Mouse (Mus musculus) hindbrain, embryonic 12.5 days (tissue): ENCODE measurements around the gene Olfr584. TPM values are rescaled to one million over a fixed set of nuclear protein-coding genes. Genes with fewer than 3 reads are reported as not detected.

Source experiments
- ATAC-seq: fragments of 200-750 bp; cut with Nextera tagmentation; 2 replicates; pipeline ENCODE4 v1.8.0; 2017; ENCODE audit warnings: moderate TSS enrichment; ENCODE audit not compliant: low FRiP score
- H3K27ac ChIP-seq: fragments of 300-500 bp; sonication (generic); 2 replicates; pipeline ENCODE4 v1.5.1; 2016; ENCODE audit warnings: mild to moderate bottlenecking
- H3K27me3 ChIP-seq: fragments of 300-500 bp; sonication (generic); 2 replicates; pipeline ENCODE4 v1.6.1; 2016; ENCODE audit warnings: mild to moderate bottlenecking
- H3K36me3 ChIP-seq: fragments of 300-500 bp; sonication (generic); 2 replicates; pipeline ENCODE4 v1.6.1; 2016; ENCODE audit warnings: mild to moderate bottlenecking
- H3K4me1 ChIP-seq: fragments of 300-500 bp; sonication (generic); 2 replicates; pipeline ENCODE4 v1.6.1; 2016
- H3K4me2 ChIP-seq: fragments of 300-500 bp; sonication (generic); replicated peaks from 2 replicates; pipeline ENCODE4 v1.6.1; 2016; ENCODE audit warnings: mild to moderate bottlenecking
- H3K4me3 ChIP-seq: fragments of 300-500 bp; sonication (generic); 2 replicates; pipeline ENCODE4 v1.5.1; 2016; ENCODE audit warnings: mild to moderate bottlenecking
- H3K9ac ChIP-seq: fragments of 300-500 bp; sonication (generic); 2 replicates; pipeline ENCODE4 v1.6.1; 2016; ENCODE audit warnings: mild to moderate bottlenecking, moderate library complexity
- H3K9me3 ChIP-seq: fragments of 300-500 bp; sonication (generic); replicated peaks from 2 replicates; pipeline ENCODE4 v1.6.1; 2016; ENCODE audit warnings: mild to moderate bottlenecking
- WGBS: fragments of 180-500 bp; shearing (Covaris S2); methylation state at CpG from one replicate; pipeline ENCODE4 v1.1.7; 2016; 5-methylcytosine and 5-hydroxymethylcytosine counted together
- polyA plus RNA-seq: library from polyadenylated mRNA; unstranded; fragments of >200 nt; fragmentation: Nextera tagmentation; extraction: Ambion mirVana; gene quantifications from 2 replicates; pipeline ENCODE4 v1.2.1, GENCODE M21; 2016

The Olfr584 gene
- polyA plus RNA-seq = not detected in 2 replicates

DNA sequence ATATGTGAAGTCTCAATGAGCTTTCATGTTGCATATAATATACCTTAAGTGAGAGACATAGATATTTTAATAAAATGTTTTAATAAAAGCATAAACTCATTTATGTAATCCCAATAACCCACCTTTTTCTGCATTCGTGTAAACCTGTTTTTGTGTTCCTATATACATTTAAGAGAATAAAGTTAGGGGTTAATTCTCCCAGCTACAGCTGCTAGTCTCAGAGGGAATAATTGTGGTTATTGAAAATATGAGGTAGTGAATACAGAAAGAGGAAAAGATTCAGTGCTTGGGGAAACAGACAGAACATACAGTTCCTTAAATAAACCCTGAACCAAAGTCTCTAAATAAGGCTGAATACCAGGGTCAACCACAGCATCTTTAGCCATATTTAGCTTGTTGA lies at the start of gene Olfr584:
Olfr584 (plus strand) TSS at position 301 of the 400 bp plus-strand sequence.
- no peak within 1 kb of the TSS for H3K4me3 ChIP-seq

GRCm38 (mm10) chr7:103037724-103038123 lies 44.0 kb upstream of the Olfr584 start, which contains the start of gene Olfr582:
Gene Olfr582 (plus strand): TSS chr7:103038024.
- Histone ChIP-seq H3K4me2 (no peak within 1 kb of the TSS), H3K4me3 (no peak within 1 kb of the TSS), H3K27me3 (no peaks in the 10 kb centered on the region), H3K27ac (no peak within 1 kb of the TSS), H3K9me3 (no peaks in the 10 kb centered on the region), H3K36me3 (no peaks in the 10 kb centered on the region), H3K4me1 (no peaks in the 10 kb centered on the region), H3K9ac (no peak within 1 kb of the TSS)
- no peak for ATAC-seq

More for the DNA sequence above, at the start of gene Olfr584:
- H3K9ac ChIP-seq = no peak within 1 kb of the TSS
- no peak within 1 kb of the TSS for H3K27ac ChIP-seq
- H3K27me3 ChIP-seq = no peaks in the 10 kb centered on the region
- no peaks in the 10 kb centered on the region for H3K36me3 ChIP-seq
- 74% methylated on average over 1 of the region's 1 CpGs for WGBS
- H3K4me2 ChIP-seq = no peak within 1 kb of the TSS
- no peak for ATAC-seq
- H3K4me1 ChIP-seq = no peaks in the 10 kb centered on the region
- peaks cover 11% of the 10 kb centered on the region for H3K9me3 ChIP-seq

- no peak for ATAC-seq
- no peaks in the 10 kb centered on the region for H3K27me3 ChIP-seq
- 88% methylated on average over 1 of the region's 1 CpGs for WGBS
- no peaks in the 10 kb centered on the region for H3K9me3 ChIP-seq
- no peak within 1 kb of the TSS for H3K9ac ChIP-seq
- H3K36me3 ChIP-seq = no peaks in the 10 kb centered on the region
- no peak within 1 kb of the TSS for H3K4me3 ChIP-seq
- no peak within 1 kb of the TSS for H3K27ac ChIP-seq
- H3K4me2 ChIP-seq = no peak within 1 kb of the TSS
- no peaks in the 10 kb centered on the region for H3K4me1 ChIP-seq
Observed at GRCm38 (mm10) chr7:103051000-103051399, 30.7 kb upstream of the Olfr584 start, which contains the start of gene Olfr583. Gene Olfr583 (plus strand): TSS chr7:103051300.

DNA sequence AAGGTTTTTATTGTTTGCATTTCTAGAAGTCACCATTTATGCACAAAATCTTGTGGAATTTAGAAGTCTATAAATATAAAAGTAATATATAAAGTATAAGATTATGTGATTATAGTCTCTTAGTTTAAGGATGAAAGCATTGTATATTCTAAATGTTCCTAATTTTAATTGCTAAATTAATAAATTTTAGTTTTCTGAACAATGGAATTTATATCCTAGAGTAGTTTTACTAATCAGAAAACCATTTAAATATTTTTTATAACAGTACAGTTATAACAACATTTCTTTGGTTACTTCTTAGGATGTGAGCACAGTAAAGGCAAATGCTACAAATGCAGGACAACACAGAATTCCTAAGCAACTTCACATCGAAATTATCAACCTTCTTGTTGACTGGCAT lies 15.7 kb downstream of the Olfr584 start, which contains the start of gene Olfr585:
Olfr585 (plus strand) TSS at position 301 of the 400 bp plus-strand sequence.
- Histone ChIP-seq H3K9ac (no peak within 1 kb of the TSS), H3K36me3 (no peaks in the 10 kb centered on the region), H3K4me3 (no peak within 1 kb of the TSS), H3K4me2 (no peak within 1 kb of the TSS), H3K27me3 (no peaks in the 10 kb centered on the region), H3K27ac (no peak within 1 kb of the TSS), H3K9me3 (no peaks in the 10 kb centered on the region), H3K4me1 (no peaks in the 10 kb centered on the region)
- 93% methylated on average over 1 of the region's 1 CpGs for WGBS
- no peak for ATAC-seq

GRCm38 (mm10) chr7:103119406-103119805 lies 37.7 kb downstream of the Olfr584 start:
- H3K4me1 ChIP-seq = no peaks in the 10 kb centered on the region
- ATAC-seq = no peak
- WGBS = 50% methylated on average over 3 of the region's 3 CpGs
- H3K27ac ChIP-seq = no peak overlapping the region
- H3K27me3 ChIP-seq = no peaks in the 10 kb centered on the region
- no peak overlapping the region for H3K4me3 ChIP-seq
- H3K9me3 ChIP-seq = no peaks in the 10 kb centered on the region
- H3K4me2 ChIP-seq = no peak overlapping the region
- no peaks in the 10 kb centered on the region for H3K36me3 ChIP-seq
- no peak overlapping the region for H3K9ac ChIP-seq

GRCm38 (mm10) chr7:103125538-103125937 lies 43.9 kb downstream of the Olfr584 start, which contains the start of gene Olfr586:
Gene Olfr586 (minus strand): TSS chr7:103125638.
- Histone ChIP-seq H3K9me3 (no peaks in the 10 kb centered on the region), H3K4me1 (no peaks in the 10 kb centered on the region), H3K27ac (no peak within 1 kb of the TSS), H3K36me3 (no peaks in the 10 kb centered on the region), H3K4me2 (no peak within 1 kb of the TSS), H3K4me3 (no peak within 1 kb of the TSS), H3K9ac (no peak within 1 kb of the TSS), H3K27me3 (no peaks in the 10 kb centered on the region)
- no peak for ATAC-seq
- WGBS = 91% methylated on average over 3 of the region's 3 CpGs

Other genes starting within 250 kb of the Olfr584 start
- not detected in 2 replicates for gene Olfr566, start 223.1 kb upstream of the Olfr584 start, polyA plus RNA-seq
- not detected in 2 replicates for gene Olfr568, start 204.8 kb upstream of the Olfr584 start, polyA plus RNA-seq
- gene Olfr569, start 191.0 kb upstream of the Olfr584 start, polyA plus RNA-seq = not detected in 2 replicates
- gene Olfr570, start 187.3 kb upstream of the Olfr584 start, polyA plus RNA-seq = not detected in 2 replicates
- not detected in 2 replicates for gene Olfr571, start 164.3 kb upstream of the Olfr584 start, polyA plus RNA-seq
- gene Olfr572, start 157.5 kb upstream of the Olfr584 start, polyA plus RNA-seq = not detected in 2 replicates
- gene Olfr573-ps1, start 139.3 kb upstream of the Olfr584 start, polyA plus RNA-seq = not detected in 2 replicates
- not detected in 2 replicates for gene Olfr574, start 133.4 kb upstream of the Olfr584 start, polyA plus RNA-seq
- not detected in 2 replicates for gene Olfr575, start 123.1 kb upstream of the Olfr584 start, polyA plus RNA-seq
- gene Olfr576, start 119.2 kb upstream of the Olfr584 start, polyA plus RNA-seq = not detected in 2 replicates
- gene Olfr577, start 105.9 kb upstream of the Olfr584 start, polyA plus RNA-seq = not detected in 2 replicates
- not detected in 2 replicates for gene Olfr578, start 92.6 kb upstream of the Olfr584 start, polyA plus RNA-seq
- not detected in 2 replicates for gene Olfr582, start 43.9 kb upstream of the Olfr584 start, polyA plus RNA-seq
- not detected in 2 replicates for gene Olfr583, start 30.6 kb upstream of the Olfr584 start, polyA plus RNA-seq
- gene Olfr585, start 15.8 kb downstream of the Olfr584 start, polyA plus RNA-seq = not detected in 2 replicates
- not detected in 2 replicates for gene Olfr586, start 43.8 kb downstream of the Olfr584 start, polyA plus RNA-seq
- gene Olfr588-ps1, start 59.0 kb downstream of the Olfr584 start, polyA plus RNA-seq = not detected in 2 replicates
- not detected in 2 replicates for gene Olfr589, start 74.5 kb downstream of the Olfr584 start, polyA plus RNA-seq
- not detected in 2 replicates for gene Olfr591, start 96.5 kb downstream of the Olfr584 start, polyA plus RNA-seq
- not detected in 2 replicates for gene Olfr592, start 102.9 kb downstream of the Olfr584 start, polyA plus RNA-seq
- not detected in 2 replicates for gene Olfr593, start 130.0 kb downstream of the Olfr584 start, polyA plus RNA-seq
- not detected in 2 replicates for gene Olfr594, start 135.1 kb downstream of the Olfr584 start, polyA plus RNA-seq
- not detected in 2 replicates for gene Usp17ld, start 170.6 kb downstream of the Olfr584 start, polyA plus RNA-seq
- gene Olfr596, start 223.8 kb downstream of the Olfr584 start, polyA plus RNA-seq = not detected in 2 replicates
- not detected in 2 replicates for gene Olfr597, start 234.4 kb downstream of the Olfr584 start, polyA plus RNA-seq
- not detected in 2 replicates for gene Olfr598, start 241.7 kb downstream of the Olfr584 start, polyA plus RNA-seq